Mouse (Mus musculus) right cerebral cortex, postnatal 10 days (tissue): Measurements from ENCODE around the gene 6330409D20Rik.

Source experiments
- DNase-seq, 2 experiments: peaks; one replicate each; pipeline ENCODE4 v3.0.0; 2021; ENCODE audit warnings: low spot score in 2 of 2

6330409D20Rik gene

DNA sequence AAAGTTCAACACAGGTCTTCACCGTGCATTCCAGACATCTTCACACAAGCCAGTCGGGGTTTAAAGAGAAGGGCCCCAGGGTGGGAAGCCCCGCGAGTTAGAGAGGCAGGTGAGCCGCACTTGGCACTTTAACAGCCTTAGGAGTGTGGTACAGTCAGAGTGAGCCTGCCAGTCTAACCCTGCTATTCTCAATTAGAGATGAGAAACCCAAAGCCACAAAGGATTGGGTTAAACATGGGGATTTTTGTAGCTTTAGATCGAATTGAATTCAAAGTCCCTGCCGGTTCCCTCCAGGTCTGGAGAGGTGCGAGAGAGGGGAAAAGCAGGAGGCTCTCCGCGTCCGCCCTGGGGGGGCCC lies at the start of gene 6330409D20Rik:
6330409D20Rik (minus strand) TSS at position 101 of the 357 bp plus-strand sequence.
- DNase-seq = no peak

DNA sequence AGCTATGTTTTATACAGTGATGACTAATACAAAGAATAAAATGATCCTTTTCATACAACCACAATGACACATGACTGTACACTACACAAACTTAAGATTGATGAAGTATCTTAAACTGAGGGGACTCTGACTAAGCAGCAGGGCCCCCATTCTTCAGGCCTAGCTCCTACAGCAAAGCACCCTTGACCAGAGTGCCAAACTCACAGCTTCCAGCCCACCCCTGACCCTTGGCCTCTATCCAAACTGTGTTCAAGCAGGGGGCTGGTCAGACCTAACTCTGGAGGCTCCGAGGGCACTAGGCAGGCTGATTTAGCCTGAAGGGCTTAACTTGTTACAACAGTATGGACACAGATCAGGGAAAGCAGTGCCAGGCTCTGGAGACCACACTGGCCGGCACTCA lies 47.8 kb upstream of the 6330409D20Rik start:
- no peak for DNase-seq

GRCm38 (mm10) chr2:32787176-32787575 lies 46.4 kb upstream of the 6330409D20Rik start:
- DNase-seq = no peak

- no peak for DNase-seq
Observed at GRCm38 (mm10) chr2:32784048-32784681, 43.3 kb upstream of the 6330409D20Rik start, which contains the start of gene Cfap157. Cfap157 (minus strand) TSS chr2:32784428.

GRCm38 (mm10) chr2:32781710-32782109 lies 40.9 kb upstream of the 6330409D20Rik start:
- no peak for DNase-seq

DNA sequence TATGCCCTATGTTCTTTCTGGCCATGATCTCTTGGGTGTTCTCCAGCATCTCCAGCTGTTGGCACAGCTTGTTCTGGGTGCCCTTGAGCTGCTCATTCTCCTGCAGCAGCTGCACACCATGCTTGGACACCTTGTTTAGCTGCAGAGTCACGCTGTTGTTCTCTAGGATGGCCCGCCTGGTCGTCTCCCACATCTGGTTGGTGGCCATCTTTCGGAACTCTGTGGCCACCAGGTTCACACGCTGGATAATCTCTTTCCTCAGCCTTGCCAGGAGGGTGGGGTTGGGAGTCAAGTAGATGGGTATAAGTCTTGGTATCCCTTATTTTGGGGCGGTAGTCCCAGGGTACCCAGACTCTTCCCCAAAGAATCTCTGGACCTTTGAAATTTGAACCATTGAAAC lies 38.9 kb upstream of the 6330409D20Rik start:
- no peak for DNase-seq

DNA sequence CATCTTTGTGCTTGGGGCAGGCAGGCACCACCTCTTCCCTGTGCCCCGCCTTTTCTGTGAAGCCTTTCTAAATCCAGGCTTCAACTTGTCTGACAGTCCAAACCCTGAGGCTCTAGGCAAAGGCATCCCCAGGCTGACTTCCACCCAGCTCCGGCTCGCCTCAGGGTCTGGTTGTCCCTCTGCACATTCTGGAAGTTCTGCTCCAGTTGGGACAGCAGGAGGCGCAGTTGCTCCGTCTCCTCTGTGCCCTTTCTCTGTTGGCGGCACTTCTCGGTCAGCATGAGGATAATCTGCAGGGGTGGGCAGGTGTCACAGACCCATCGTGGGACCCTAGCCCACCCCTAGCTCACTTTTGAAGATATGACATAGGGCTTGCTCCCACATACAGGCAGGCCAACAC lies 38.3 kb upstream of the 6330409D20Rik start:
- DNase-seq = peak in 1 of 2 experiments; percentile 72

DNA sequence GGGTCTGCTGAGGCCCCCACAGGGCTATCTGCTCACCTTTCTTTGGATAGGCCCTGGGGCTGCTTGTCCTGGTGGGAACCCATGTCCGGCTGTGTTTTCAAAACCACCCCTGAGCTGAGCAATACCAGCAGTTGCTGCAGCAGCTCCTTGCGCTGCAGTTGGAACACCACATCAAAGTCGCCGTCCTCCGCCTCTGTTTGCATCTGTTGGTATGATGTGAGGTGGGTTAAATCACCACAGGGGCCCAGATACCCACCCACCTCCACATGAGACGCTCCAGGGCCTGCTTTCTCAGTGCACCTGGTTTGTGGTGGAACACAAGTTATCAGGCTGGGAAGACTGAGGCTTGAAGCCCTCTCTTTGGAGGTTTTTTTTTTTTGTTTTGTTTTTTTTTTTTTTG lies 37.3 kb upstream of the 6330409D20Rik start:
- DNase-seq = no peak

- DNase-seq = no peak
Observed at GRCm38 (mm10) chr2:32776192-32776591, 35.4 kb upstream of the 6330409D20Rik start.

GRCm38 (mm10) chr2:32775359-32776074 lies 34.7 kb upstream of the 6330409D20Rik start, which contains the start of the genes Ttc16 and Ptrh1:
Ttc16 (minus strand) TSS chr2:32775633.
Ptrh1 (plus strand) TSS chr2:32775786.
- DNase-seq = peak; percentile 98

DNA sequence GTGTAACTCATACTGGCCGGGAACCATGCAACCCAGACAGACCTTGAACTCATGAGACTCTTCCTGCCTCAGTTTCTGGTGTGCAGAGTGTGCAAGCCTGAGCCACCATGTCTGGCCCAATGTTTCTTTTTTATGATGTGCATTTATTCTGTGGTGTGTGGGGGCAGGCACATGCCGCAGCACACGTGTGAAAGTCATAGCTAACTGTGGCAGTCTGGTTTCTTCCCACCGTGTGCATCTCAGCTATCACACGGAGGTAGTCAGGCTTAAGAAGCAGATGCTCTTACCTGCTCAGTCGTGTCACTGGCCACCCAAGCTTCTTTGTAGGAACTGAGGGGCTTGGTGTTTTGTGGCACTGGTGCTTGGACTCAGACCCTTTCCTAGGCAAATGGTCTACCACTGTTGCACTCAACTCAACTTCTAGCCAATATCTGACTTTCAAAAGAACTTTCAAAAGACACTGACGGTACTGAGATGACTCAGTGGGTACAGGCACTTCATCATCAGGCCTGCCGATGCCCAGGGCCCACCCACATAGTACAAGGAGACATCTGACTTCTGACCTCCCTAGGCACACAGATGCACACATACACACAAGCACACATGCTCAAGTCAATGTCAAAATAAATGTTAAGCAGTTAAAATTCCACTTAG lies 31.9 kb upstream of the 6330409D20Rik start:
- DNase-seq = no peak

- no peak for DNase-seq
Observed at GRCm38 (mm10) chr2:32771886-32772285, 31.1 kb upstream of the 6330409D20Rik start.

DNA sequence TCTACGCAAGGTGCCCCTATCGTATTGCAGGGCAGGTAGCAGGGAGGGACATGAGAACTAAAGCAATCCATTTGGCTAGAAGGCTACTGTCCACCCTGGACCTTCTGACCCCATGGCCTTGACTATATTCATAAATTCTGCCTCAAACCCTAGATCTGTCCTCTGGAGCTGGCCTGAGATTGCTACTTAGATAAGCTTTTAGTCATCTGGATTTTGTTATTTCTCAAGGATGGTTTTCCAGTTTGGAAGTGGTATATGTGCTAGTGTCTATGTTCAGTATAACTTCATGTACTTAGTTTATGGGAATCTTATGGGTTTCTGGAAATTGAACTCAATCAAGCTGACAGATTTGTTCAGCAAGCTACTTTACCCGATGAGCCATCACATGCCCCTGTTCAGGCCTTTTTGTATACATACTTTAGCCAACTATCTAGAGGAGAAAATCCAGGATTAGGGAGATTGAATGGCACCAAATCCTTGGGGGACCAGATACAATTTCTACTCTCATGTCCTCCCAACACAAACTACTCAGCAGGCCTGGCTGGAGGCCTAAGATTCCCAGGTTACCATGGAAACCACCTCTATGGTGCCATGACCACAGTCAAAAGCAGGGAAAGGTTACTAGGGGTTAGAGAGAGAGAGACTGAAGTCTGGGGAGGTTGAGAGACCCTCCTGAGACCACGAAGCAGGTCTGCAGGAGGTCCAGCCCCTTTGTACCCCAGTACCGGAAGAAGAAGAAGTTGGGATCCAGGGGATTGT lies 28.7 kb upstream of the 6330409D20Rik start:
- DNase-seq = no peak

GRCm38 (mm10) chr2:32768661-32769285 lies 28.0 kb upstream of the 6330409D20Rik start:
- DNase-seq = no peak

GRCm38 (mm10) chr2:32767241-32767640 lies 26.4 kb upstream of the 6330409D20Rik start:
- no peak for DNase-seq

DNA sequence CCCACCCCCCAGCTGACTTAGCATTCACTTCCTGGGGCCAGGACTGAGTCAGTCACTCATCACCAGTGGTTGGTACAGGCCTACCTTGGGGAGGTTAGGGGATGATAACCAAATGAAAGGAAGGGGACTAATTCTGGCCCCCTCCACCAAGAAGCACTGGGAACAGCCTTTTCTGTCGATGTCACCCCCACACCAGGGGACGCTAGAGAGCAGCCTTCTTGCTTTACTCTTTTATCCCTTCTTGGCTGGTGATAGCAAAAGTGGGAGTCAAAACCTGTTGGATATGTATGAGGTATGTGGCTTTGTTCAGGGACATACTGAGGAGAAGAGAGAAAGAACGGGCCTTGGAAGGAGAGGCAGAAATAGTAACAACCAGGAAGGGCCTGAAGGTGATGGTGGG lies 22.5 kb upstream of the 6330409D20Rik start:
- DNase-seq = no peak

GRCm38 (mm10) chr2:32761859-32762258 lies 21.0 kb upstream of the 6330409D20Rik start:
- no peak for DNase-seq

DNA sequence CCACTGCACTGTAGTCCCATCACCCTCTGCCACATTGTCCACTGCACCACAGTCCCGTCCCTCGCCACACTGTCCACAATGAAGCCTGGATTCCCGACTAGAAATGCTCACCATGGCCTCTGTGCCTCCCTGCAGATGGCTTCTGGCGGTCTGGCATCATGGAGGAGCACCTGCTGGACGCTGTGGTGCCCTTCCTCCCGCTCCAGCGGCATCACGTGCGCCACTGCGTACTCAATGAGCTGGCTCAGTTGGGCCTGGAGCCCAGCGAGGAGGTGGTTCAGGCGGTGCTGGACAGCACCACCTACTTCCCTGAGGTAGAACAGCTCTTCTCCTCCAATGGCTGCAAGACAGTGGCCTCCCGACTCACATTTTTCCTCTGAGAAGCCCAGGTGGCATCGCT lies 20.5 kb upstream of the 6330409D20Rik start:
- DNase-seq = no peak

GRCm38 (mm10) chr2:32759001-32759400 lies 18.2 kb upstream of the 6330409D20Rik start:
- no peak for DNase-seq

DNA sequence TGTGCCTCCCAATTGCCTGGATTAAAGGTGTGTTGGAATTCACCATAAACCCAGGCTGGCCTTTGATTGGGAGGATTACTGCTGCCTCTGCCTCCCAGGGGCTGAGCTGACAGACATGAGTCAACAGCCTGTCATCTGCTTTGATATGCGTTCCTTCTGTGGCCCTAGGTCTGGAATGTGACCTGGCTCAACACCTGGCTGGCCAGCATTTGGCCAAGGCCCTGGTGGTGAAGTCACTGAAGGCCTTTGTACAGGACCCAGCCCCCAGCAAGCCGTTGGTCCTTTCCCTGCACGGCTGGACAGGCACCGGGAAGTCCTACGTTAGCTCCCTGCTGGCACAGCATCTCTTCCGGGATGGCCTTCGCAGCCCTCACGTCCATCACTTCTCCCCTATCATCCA lies 17.7 kb upstream of the 6330409D20Rik start:
- no peak for DNase-seq

DNA sequence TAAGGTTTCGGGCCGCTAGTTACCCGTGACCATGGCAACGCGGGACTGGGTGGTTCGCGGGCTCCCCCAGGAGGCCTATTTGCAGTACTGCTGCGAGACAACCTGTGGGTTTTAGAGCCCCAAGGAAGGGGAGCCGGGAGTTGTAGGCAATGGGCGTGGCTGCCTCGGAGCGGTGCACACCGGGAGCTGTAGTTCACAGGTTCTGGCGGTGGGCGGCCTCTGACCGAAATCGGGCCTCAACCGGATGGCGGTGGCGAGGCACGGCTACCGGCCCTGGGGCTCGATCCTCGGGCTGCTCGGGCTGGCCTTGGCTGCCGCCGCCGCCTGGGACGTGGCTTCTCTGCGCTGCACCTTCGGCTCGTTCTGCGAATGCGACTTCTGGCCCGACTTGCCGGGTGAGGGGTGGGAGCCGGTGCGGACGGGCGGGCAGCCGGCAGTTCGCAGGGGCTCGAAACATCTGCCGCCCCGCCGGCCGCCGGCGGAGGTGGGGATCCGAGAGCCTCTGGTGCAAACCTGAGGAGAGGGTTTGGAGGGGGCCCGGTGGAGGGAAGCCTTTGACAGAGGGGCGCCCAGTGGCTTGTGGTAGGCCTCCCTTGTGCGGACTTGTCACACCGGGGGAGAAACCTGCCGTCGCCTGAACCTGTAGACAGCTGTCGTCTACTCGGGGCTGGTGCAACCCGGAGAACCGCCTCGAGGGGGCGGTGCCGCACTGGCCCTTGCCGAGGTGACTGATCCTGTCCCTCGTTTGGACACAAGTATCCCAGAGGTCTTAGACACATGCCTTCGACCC lies 16.4 kb upstream of the 6330409D20Rik start, which contains the start of gene Tor2a:
Tor2a (plus strand) TSS at position 179 of the 790 bp plus-strand sequence.
- peak; percentile 98 for DNase-seq
